Mouse (Mus musculus) CH12.LX (cell line): Measurements from ENCODE around the gene Aatk.

Experiments used
- CTCF ChIP-seq, 2 experiments: IDR thresholded peaks in 1 of 2; conservative IDR thresholded peaks in 1 of 2; 2 replicates each; pipeline ENCODE4 v1.5.1; 2011 to 2012; ENCODE audit warnings: low read depth in 2 of 2, low read length in 2 of 2, improper control_type of control experiment in 1 of 2, inconsistent platforms in 1 of 2, mild to moderate bottlenecking in 1 of 2, moderate library complexity in 1 of 2
- POLR2A ChIP-seq: IDR thresholded peaks from 2 replicates; pipeline ENCODE4 v1.6.1; 2011; ENCODE audit warnings: low read depth, mild to moderate bottlenecking, improper control_type of control experiment, low read length

DNA sequence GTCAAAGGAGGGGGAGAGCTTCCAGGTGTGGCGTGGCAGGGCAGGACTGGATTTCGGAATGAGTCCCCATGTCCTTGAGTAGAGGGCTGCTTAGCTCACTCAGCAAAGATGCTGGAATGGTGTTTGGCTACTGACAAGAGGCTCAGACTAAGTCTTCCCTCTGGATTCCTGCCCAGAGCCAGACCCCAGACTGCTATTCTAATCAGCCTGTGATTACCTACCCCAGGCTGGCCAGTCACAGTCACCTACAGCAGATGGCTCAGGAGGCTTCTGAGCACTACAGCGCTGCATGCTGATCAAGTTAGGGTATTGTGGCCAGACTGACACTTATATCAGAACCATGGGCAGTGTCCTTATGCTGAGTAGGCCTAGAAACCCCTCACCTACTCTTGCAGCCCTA, 64.7 kb downstream of the Aatk start:
- no peak for TF ChIP-seq CTCF (conservative IDR thresholded peaks at IDR 0.05 in 1 of 2, IDR thresholded peaks at IDR 0.05 in 1 of 2; ENCODE audit: low read depth in 2 of 2, low read length in 2 of 2)
- TF ChIP-seq POLR2A, result no peak
